Mouse (Mus musculus) stomach, postnatal 0 days (tissue): Measurements from ENCODE around the gene Fam69b. TPM values are rescaled to one million over a fixed set of nuclear protein-coding genes. Genes with fewer than 3 reads are reported as not detected.

ENCODE experiments used
- ATAC-seq: fragments of 200-750 bp; cut with Nextera tagmentation; 2 replicates; pipeline ENCODE4 v1.8.0; 2017; ENCODE audit not compliant: low FRiP score, low TSS enrichment
- DNase-seq: peaks from one replicate; pipeline ENCODE4 v3.0.0-alpha.2; 2016; ENCODE audit warnings: low spot score
- H3K27ac ChIP-seq: fragments of 300-500 bp; sonication (generic); replicated peaks from 2 replicates; pipeline ENCODE4 v1.5.1; 2014; ENCODE audit warnings: mild to moderate bottlenecking, control low read depth
- H3K27me3 ChIP-seq: fragments of 300-500 bp; sonication (generic); 2 replicates; pipeline ENCODE4 v1.6.1; 2014; ENCODE audit warnings: low read length; ENCODE audit not compliant: control insufficient read depth, insufficient read depth
- H3K36me3 ChIP-seq: fragments of 300-500 bp; sonication (generic); 2 replicates; pipeline ENCODE4 v1.6.1; 2014; ENCODE audit warnings: low read length, mixed read lengths; ENCODE audit not compliant: control insufficient read depth, insufficient read depth
- H3K4me1 ChIP-seq: fragments of 300-500 bp; sonication (generic); replicated peaks from 2 replicates; pipeline ENCODE4 v1.6.1; 2014; ENCODE audit warnings: antibody characterized with exemption; ENCODE audit not compliant: control insufficient read depth, insufficient read depth
- H3K4me2 ChIP-seq: fragments of 300-500 bp; sonication (generic); replicated peaks from 2 replicates; pipeline ENCODE4 v1.6.1; 2014; ENCODE audit warnings: low read depth, mild to moderate bottlenecking, control low read depth, moderate library complexity
- H3K4me3 ChIP-seq: fragments of 300-500 bp; sonication (generic); 2 replicates; pipeline ENCODE4 v1.5.1; 2014; ENCODE audit warnings: low read depth, low read length, control low read depth
- H3K9ac ChIP-seq: fragments of 300-500 bp; sonication (generic); 2 replicates; pipeline ENCODE4 v1.6.1; 2014; ENCODE audit warnings: mild to moderate bottlenecking, low read length, control low read depth, mixed read lengths
- H3K9me3 ChIP-seq: fragments of 300-500 bp; sonication (generic); 2 replicates; pipeline ENCODE4 v1.6.1; 2016; ENCODE audit warnings: low read length; ENCODE audit not compliant: control insufficient read depth
- CTCF ChIP-seq: IDR thresholded peaks from 2 replicates; pipeline ENCODE4 v1.5.1; 2016; ENCODE audit warnings: antibody characterized with exemption, low read depth, mild to moderate bottlenecking, moderate library complexity
- EP300 ChIP-seq: optimal IDR thresholded peaks from 2 replicates; pipeline ENCODE3; 2016; ENCODE audit warnings: antibody characterized with exemption
- WGBS: fragments of 180-500 bp; shearing (Covaris S2); extraction: QIAGEN DNeasy Blood & Tissue Kit; methylation state at CpG from one replicate; pipeline ENCODE4 v1.1.7; 2014; 5-methylcytosine and 5-hydroxymethylcytosine counted together
- polyA plus RNA-seq: library from polyadenylated mRNA; unstranded; fragments of >200 nt; fragmentation: Nextera tagmentation; extraction: Ambion mirVana; gene quantifications from 2 replicates; pipeline ENCODE4 v1.2.1, GENCODE M21; 2015

Fam69b gene
- polyA plus RNA-seq, result 10.9 and 13.4 TPM in 2 replicates

DNA sequence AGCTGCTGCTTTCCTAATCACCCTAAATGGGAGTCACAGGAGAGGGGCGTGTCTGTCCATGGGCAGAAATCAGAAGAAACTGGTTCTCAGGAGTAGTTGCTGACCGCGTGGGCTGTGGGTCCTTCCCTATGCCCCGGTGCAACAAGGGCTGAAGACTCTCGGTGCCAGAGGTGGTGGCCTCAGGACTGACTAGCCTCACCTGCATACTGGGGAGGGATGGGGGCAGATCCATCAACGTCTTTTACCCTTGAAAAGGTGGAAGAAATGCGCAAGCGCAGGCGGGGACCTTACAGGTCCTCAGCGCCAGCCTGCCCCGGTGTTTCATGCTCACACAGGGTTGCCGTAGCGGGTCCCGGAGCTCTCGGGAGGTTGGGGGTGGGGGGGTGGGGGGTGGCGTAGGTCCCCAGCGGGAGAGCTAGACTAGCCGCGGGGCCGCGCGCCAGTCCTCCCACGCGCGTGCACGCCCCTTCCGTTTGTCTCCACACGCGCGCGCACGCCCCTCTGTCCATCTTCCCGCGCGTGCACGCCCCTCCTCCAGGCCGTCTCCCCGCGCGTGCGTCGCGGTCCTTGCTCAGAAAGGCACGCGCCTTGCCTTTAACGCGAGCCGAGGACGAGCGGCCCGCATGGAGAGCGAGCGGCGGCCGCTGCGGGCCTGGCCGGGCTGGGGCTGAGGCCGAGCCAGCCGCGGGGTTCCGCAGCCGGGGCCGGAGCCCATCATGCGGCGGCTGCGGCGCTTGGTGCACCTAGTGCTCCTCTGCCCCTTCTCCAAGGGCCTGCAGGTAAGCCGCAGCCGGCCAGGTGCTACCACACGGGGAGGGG, at the start of gene Fam69b:
Gene Fam69b, plus strand, starts transcription at position 537 of the 819 bp plus-strand sequence.
- DNase-seq (peak; percentile 71), ATAC-seq (peak; percentile 58)
- H3K9ac ChIP-seq, result peak within 1 kb of the TSS; percentile 73
- no peaks in the 10 kb centered on the region for H3K9me3 ChIP-seq
- TF ChIP-seq EP300 (no peak), CTCF (no peak)
- no peaks in the 10 kb centered on the region for H3K36me3 ChIP-seq
- no peaks in the 10 kb centered on the region; the same call in 1 of the 2 replicates for H3K4me1 ChIP-seq
- H3K4me3 ChIP-seq, result peak within 1 kb of the TSS; percentile 64
- under 1% methylated on average over 57 of the region's 70 CpGs for WGBS
- H3K4me2 ChIP-seq, result peak within 1 kb of the TSS; percentile 93
- no peaks in the 10 kb centered on the region for H3K27me3 ChIP-seq
- H3K27ac ChIP-seq, result no peak within 1 kb of the TSS

DNA sequence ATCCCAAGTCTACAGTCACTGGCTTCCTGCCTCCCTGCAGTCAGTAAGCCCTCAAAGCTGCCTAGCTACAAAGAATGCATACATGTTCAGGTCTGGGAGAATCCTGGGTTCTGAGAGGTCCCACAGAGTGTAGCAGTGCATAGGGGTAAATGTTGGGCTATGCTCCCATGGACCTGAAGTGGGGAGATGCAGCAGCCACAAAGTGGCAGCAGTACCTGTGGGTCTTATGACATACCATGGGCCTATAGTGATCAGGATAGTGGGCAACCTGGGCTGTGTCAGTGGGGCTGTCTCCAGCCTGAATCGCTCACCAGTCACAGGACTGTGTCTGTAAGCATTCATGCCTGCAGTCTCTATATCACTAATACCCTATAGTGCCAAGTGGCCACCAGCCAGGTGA, 48.5 kb upstream of the Fam69b start, which contains the start of gene Egfl7:
Gene Egfl7, plus strand, starts transcription at position 301 of the 400 bp plus-strand sequence.
- no peak for TF ChIP-seq CTCF
- WGBS, result 75% methylated on average over 1 of the region's 1 CpGs
- H3K4me1 ChIP-seq, result no peaks in the 10 kb centered on the region

DNA sequence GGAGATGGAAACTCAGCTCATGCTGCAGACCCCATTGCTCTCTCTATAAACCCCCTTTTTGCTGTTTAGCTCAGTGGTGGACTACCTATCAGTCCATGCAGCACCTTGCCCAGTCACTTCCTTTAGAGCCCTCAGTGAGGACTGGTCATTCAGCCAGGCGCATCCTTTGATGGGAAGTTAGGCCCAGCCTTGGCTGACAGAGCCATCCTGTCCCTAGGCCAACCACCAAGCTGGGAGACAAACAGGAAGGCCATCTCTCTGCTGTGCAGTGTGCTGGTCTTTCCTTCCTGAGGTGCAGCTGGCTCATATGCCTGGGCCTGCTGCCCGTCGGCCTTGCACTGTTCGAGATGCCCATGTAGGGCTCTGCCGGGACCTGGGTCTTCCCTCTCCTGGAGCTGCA, 47.5 kb upstream of the Fam69b start:
- Histone ChIP-seq H3K27ac (no peak overlapping the region), H3K4me1 (no peaks in the 10 kb centered on the region)
- WGBS, result 92% methylated on average over 5 of the region's 5 CpGs

More for the DNA sequence above, 48.5 kb upstream of the Fam69b start, which contains the start of gene Egfl7:
- DNase-seq (no peak), ATAC-seq (no peak)
- Histone ChIP-seq H3K27me3 (no peaks in the 10 kb centered on the region), H3K27ac (peak within 1 kb of the TSS; percentile 73), H3K4me2 (no peak within 1 kb of the TSS), H3K4me3 (no peak within 1 kb of the TSS), H3K9ac (no peak within 1 kb of the TSS), H3K36me3 (no peaks in the 10 kb centered on the region), H3K9me3 (no peaks in the 10 kb centered on the region)

DNA sequence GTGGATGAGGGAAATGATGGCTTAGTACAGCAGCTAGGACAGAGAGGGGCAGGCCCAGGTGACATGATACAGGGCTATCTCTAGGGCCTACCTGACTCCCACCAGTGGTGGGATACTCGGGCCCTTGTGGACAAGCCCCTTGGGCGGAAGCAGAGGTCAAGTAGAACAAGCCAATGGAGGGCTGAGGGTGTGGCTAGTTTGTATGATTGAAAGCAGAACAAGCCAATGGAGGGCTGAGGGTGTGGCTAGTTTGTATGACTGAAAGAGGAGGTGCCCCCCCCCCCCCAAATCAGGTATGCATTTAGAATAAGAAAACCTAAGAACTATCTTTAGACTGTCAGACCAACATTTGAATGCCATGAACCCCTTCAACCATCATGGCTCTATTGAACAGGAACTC, 46.1 kb upstream of the Fam69b start:
- DNase-seq (no peak), ATAC-seq (no peak)
- no peak overlapping the region for H3K9ac ChIP-seq
- no peak for TF ChIP-seq CTCF
- no peak for TF ChIP-seq EP300
- no peak overlapping the region for H3K4me2 ChIP-seq
- no peaks in the 10 kb centered on the region for H3K36me3 ChIP-seq
- no peaks in the 10 kb centered on the region for H3K27me3 ChIP-seq
- H3K4me1 ChIP-seq, result no peaks in the 10 kb centered on the region
- H3K4me3 ChIP-seq, result no peak overlapping the region
- H3K9me3 ChIP-seq, result no peaks in the 10 kb centered on the region
- peak overlapping the region; percentile 75; the same call in 1 of the 2 replicates for H3K27ac ChIP-seq
- whole genome bisulfite sequencing, result 69% methylated on average over 2 of the region's 2 CpGs

More for the DNA sequence above, 47.5 kb upstream of the Fam69b start:
- no peaks in the 10 kb centered on the region for H3K36me3 ChIP-seq
- H3K4me2 ChIP-seq, result no peak overlapping the region
- H3K9me3 ChIP-seq, result no peaks in the 10 kb centered on the region
- DNase-seq, result no peak
- no peak overlapping the region for H3K9ac ChIP-seq
- H3K4me3 ChIP-seq, result no peak overlapping the region
- H3K27me3 ChIP-seq, result no peaks in the 10 kb centered on the region
- TF ChIP-seq CTCF (no peak), EP300 (no peak)
- ATAC-seq, result no peak

DNA sequence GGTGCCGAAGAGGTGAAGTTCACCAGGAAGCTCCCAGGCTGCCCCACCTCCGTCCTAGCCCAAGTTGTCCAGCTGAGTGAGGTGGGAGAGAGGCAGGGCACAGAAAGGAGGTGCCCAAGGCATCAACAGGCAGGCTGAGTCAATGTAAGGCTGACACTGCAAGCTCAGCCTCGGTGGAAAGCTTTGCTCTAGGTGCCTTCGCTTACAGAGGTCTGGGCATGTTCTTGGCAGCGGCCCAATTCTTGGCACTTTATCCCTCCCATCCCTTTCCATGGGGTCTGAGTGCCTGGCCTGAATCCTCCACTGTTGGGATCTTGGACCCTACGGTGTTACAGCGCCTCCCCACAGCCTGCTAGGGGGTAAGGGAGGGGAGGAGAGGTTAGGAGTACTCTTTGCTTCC, 45.5 kb upstream of the Fam69b start:
- H3K4me2 ChIP-seq, result no peak overlapping the region
- no peak overlapping the region; the same call in 1 of the 2 replicates for H3K9ac ChIP-seq
- DNase-seq (no peak), ATAC-seq (no peak)
- no peak overlapping the region for H3K4me3 ChIP-seq
- no peaks in the 10 kb centered on the region for H3K36me3 ChIP-seq
- peak overlapping the region; percentile 75 for H3K27ac ChIP-seq
- 54% methylated on average over 7 of the region's 7 CpGs for WGBS
- no peaks in the 10 kb centered on the region for H3K4me1 ChIP-seq
- H3K27me3 ChIP-seq, result no peaks in the 10 kb centered on the region
- no peaks in the 10 kb centered on the region for H3K9me3 ChIP-seq
- TF ChIP-seq EP300 (no peak), CTCF (no peak)

DNA sequence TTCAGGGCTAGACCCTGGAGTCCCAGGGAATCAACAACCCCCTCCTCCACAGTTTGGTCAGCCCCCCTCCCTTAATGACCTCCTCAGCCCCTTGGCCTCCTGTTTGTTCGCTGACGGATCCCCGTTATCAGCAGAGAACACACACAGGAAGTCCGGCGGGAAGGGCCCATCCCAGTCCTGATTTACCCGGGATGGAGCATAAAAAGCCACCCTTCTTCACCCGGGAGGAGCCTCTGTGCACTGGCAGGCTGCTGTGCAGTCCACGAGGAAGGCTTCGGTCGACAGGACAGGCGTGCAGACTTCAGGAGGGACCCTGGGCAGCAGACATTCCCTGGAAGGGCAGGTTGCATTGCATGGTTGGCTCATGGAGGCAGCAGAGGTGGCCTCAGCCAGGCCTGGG, 44.6 kb upstream of the Fam69b start:
- H3K36me3 ChIP-seq, result no peaks in the 10 kb centered on the region
- peak overlapping the region; percentile 47 for H3K9ac ChIP-seq
- ATAC-seq, result no peak
- 34% methylated on average over 11 of the region's 11 CpGs for WGBS
- DNase-seq, result no peak
- H3K27me3 ChIP-seq, result no peaks in the 10 kb centered on the region
- H3K4me3 ChIP-seq, result peak overlapping the region; percentile 27
- TF ChIP-seq CTCF (no peak), EP300 (no peak)
- no peak overlapping the region for H3K4me2 ChIP-seq
- H3K9me3 ChIP-seq, result no peaks in the 10 kb centered on the region
- H3K4me1 ChIP-seq, result no peaks in the 10 kb centered on the region
- H3K27ac ChIP-seq, result peak overlapping the region; percentile 69
